Mouse (Mus musculus): ENCODE data around the gene Skil. TPM values are rescaled to one million over a fixed set of nuclear protein-coding genes. Genes with fewer than 3 reads are reported as not detected.
A peak's percentile ranks its signal among the peaks of the same experiment; 100 is the strongest.

Gene Skil
- polyA plus RNA-seq, 1 experiment: 14.0 TPM

- DNase-seq: no peak
- Histone ChIP-seq H3K27me3 (ENCODE audit: control insufficient read depth, insufficient read depth, low read length) (no peaks in the 10 kb centered on the region), H3K27ac (ENCODE audit: insufficient read depth, low read length) (no peak overlapping the region), H3K4me1 (ENCODE audit: control insufficient read depth, insufficient read depth, low read length) (no peaks in the 10 kb centered on the region), H3K4me3 (replicated peaks; ENCODE audit: insufficient read depth, low read depth, low read length) (no peak overlapping the region)
- WGBS: 80% methylated on average over 11 of the region's 11 CpGs
- TF ChIP-seq POLR2A (IDR thresholded peaks at IDR 0.05; ENCODE audit: borderline replicate concordance, insufficient read depth, low read length) (no peak), CTCF (IDR thresholded peaks at IDR 0.05; ENCODE audit: borderline replicate concordance, insufficient read depth, low read depth, low read length) (no peak)
Measured at GRCm38 (mm10) chr3:31075808-31076207, 19.1 kb upstream of the Skil start.

GRCm38 (mm10) chr3:31077068-31077703 is 17.7 kb upstream of the Skil start:
- Histone ChIP-seq H3K4me3 (replicated peaks; ENCODE audit: insufficient read depth, low read depth, low read length) (no peak overlapping the region), H3K27me3 (ENCODE audit: control insufficient read depth, insufficient read depth, low read length) (no peaks in the 10 kb centered on the region), H3K27ac (ENCODE audit: insufficient read depth, low read length) (no peak overlapping the region), H3K4me1 (ENCODE audit: control insufficient read depth, insufficient read depth, low read length) (no peaks in the 10 kb centered on the region)
- 92% methylated on average over 6 of the region's 6 CpGs for WGBS
- no peak for TF ChIP-seq POLR2A (IDR thresholded peaks at IDR 0.05; ENCODE audit: borderline replicate concordance, insufficient read depth, low read length)
- no peak for TF ChIP-seq CTCF (IDR thresholded peaks at IDR 0.05; ENCODE audit: borderline replicate concordance, insufficient read depth, low read depth, low read length)
- no peak for DNase-seq

- no peak for DNase-seq
- 27% methylated on average over 10 of the region's 10 CpGs for WGBS
- no peaks in the 10 kb centered on the region for H3K4me1 ChIP-seq (ENCODE audit: control insufficient read depth, insufficient read depth, low read length)
Measured at GRCm38 (mm10) chr3:31079450-31079849, 15.4 kb upstream of the Skil start.

GRCm38 (mm10) chr3:31080791-31081502 is 13.9 kb upstream of the Skil start:
- DNase-seq: peak in 1 of 2 experiments; percentile 25

More at GRCm38 (mm10) chr3:31079450-31079849, 15.4 kb upstream of the Skil start:
- Histone ChIP-seq H3K27ac (ENCODE audit: insufficient read depth, low read length) (no peak overlapping the region), H3K4me3 (replicated peaks; ENCODE audit: insufficient read depth, low read depth, low read length) (no peak overlapping the region), H3K27me3 (ENCODE audit: control insufficient read depth, insufficient read depth, low read length) (no peaks in the 10 kb centered on the region)
- TF ChIP-seq CTCF (IDR thresholded peaks at IDR 0.05; ENCODE audit: borderline replicate concordance, insufficient read depth, low read depth, low read length) (no peak), POLR2A (IDR thresholded peaks at IDR 0.05; ENCODE audit: borderline replicate concordance, insufficient read depth, low read length) (no peak)

GRCm38 (mm10) chr3:31082838-31083506 is 11.9 kb upstream of the Skil start:
- TF ChIP-seq POLR2A (IDR thresholded peaks at IDR 0.05; ENCODE audit: borderline replicate concordance, insufficient read depth, low read length) (no peak), CTCF (IDR thresholded peaks at IDR 0.05; ENCODE audit: borderline replicate concordance, insufficient read depth, low read depth, low read length) (no peak)
- Histone ChIP-seq H3K27me3 (ENCODE audit: control insufficient read depth, insufficient read depth, low read length) (no peaks in the 10 kb centered on the region), H3K4me3 (replicated peaks; ENCODE audit: insufficient read depth, low read depth, low read length) (no peak overlapping the region), H3K27ac (ENCODE audit: insufficient read depth, low read length) (no peak overlapping the region), H3K4me1 (ENCODE audit: control insufficient read depth, insufficient read depth, low read length) (no peaks in the 10 kb centered on the region)
- DNase-seq: no peak
- WGBS: 73% methylated on average over 12 of the region's 13 CpGs

More at GRCm38 (mm10) chr3:31080791-31081502, 13.9 kb upstream of the Skil start:
- no peak for TF ChIP-seq CTCF (IDR thresholded peaks at IDR 0.05; ENCODE audit: borderline replicate concordance, insufficient read depth, low read depth, low read length)
- no peak for TF ChIP-seq POLR2A (IDR thresholded peaks at IDR 0.05; ENCODE audit: borderline replicate concordance, insufficient read depth, low read length)
- 69% methylated on average over 10 of the region's 10 CpGs for whole genome bisulfite sequencing
- Histone ChIP-seq H3K27ac (ENCODE audit: insufficient read depth, low read length) (no peak overlapping the region), H3K4me3 (replicated peaks; ENCODE audit: insufficient read depth, low read depth, low read length) (no peak overlapping the region), H3K4me1 (ENCODE audit: control insufficient read depth, insufficient read depth, low read length) (no peaks in the 10 kb centered on the region), H3K27me3 (ENCODE audit: control insufficient read depth, insufficient read depth, low read length) (no peaks in the 10 kb centered on the region)

GRCm38 (mm10) chr3:31083507-31084245 is 11.2 kb upstream of the Skil start:
- WGBS: 23% methylated on average over 12 of the region's 12 CpGs
- DNase-seq: no peak
- H3K27ac ChIP-seq (ENCODE audit: insufficient read depth, low read length): no peak overlapping the region
- no peak overlapping the region for H3K4me3 ChIP-seq (replicated peaks; ENCODE audit: insufficient read depth, low read depth, low read length)
- no peaks in the 10 kb centered on the region for H3K27me3 ChIP-seq (ENCODE audit: control insufficient read depth, insufficient read depth, low read length)
- no peaks in the 10 kb centered on the region for H3K4me1 ChIP-seq (ENCODE audit: control insufficient read depth, insufficient read depth, low read length)
- TF ChIP-seq POLR2A (IDR thresholded peaks at IDR 0.05; ENCODE audit: borderline replicate concordance, insufficient read depth, low read length) (no peak), CTCF (IDR thresholded peaks at IDR 0.05; ENCODE audit: borderline replicate concordance, insufficient read depth, low read depth, low read length) (no peak)

GRCm38 (mm10) chr3:31085000-31085399 is 9.9 kb upstream of the Skil start:
- no peak for DNase-seq
- Histone ChIP-seq H3K4me3 (replicated peaks; ENCODE audit: insufficient read depth, low read depth, low read length) (no peak overlapping the region), H3K4me1 (ENCODE audit: control insufficient read depth, insufficient read depth, low read length) (no peaks in the 10 kb centered on the region), H3K27ac (ENCODE audit: insufficient read depth, low read length) (no peak overlapping the region), H3K27me3 (ENCODE audit: control insufficient read depth, insufficient read depth, low read length) (no peaks in the 10 kb centered on the region)
- 96% methylated on average over 3 of the region's 3 CpGs for WGBS
- TF ChIP-seq POLR2A (IDR thresholded peaks at IDR 0.05; ENCODE audit: borderline replicate concordance, insufficient read depth, low read length) (no peak), CTCF (IDR thresholded peaks at IDR 0.05; ENCODE audit: borderline replicate concordance, insufficient read depth, low read depth, low read length) (no peak)
